Mouse (Mus musculus): ENCODE data around the gene Dynlrb1. TPM values are rescaled to one million over a fixed set of nuclear protein-coding genes. Genes with fewer than 3 reads are reported as not detected.

Gene Dynlrb1
- total RNA-seq, 2 experiments from 2014 or later, result 259 to 263 TPM

- no peak for DNase-seq
Observed at GRCm38 (mm10) chr2:155280116-155280515, 43.8 kb downstream of the Dynlrb1 start.

GRCm38 (mm10) chr2:155283793-155284192 lies 47.5 kb downstream of the Dynlrb1 start:
- DNase-seq, result peak; percentile 62

GRCm38 (mm10) chr2:155284647-155285046 lies 48.3 kb downstream of the Dynlrb1 start:
- no peak for DNase-seq

GRCm38 (mm10) chr2:155285744-155286143 lies 49.4 kb downstream of the Dynlrb1 start:
- no peak for DNase-seq

GRCm38 (mm10) chr2:155287456-155288250 lies 51.3 kb downstream of the Dynlrb1 start:
- DNase-seq, result no peak

- no peak for DNase-seq
Observed at GRCm38 (mm10) chr2:155290066-155290465, 53.7 kb downstream of the Dynlrb1 start.

GRCm38 (mm10) chr2:155293382-155293781 lies 57.0 kb downstream of the Dynlrb1 start:
- peak; percentile 80 for DNase-seq

- DNase-seq, result peak; percentile 57
Observed at GRCm38 (mm10) chr2:155293946-155294345, 57.6 kb downstream of the Dynlrb1 start.

- DNase-seq, result no peak
Observed at GRCm38 (mm10) chr2:155295453-155295852, 59.1 kb downstream of the Dynlrb1 start.

GRCm38 (mm10) chr2:155299563-155299962 lies 63.2 kb downstream of the Dynlrb1 start:
- DNase-seq, result peak; percentile 49

Other genes starting within 250 kb of the Dynlrb1 start
- 10 to 100 TPM; 25.9 to 37.2 TPM for gene Gm14226, start 218.3 kb upstream of the Dynlrb1 start, total RNA-seq (2021)
- gene Ahcy, start 162.0 kb upstream of the Dynlrb1 start, total RNA-seq (2021), result 10 to 100 TPM; 57.4 to 91.2 TPM
- 10 to 100 TPM; 45.2 to 48.1 TPM for gene Itch, start 103.0 kb upstream of the Dynlrb1 start, total RNA-seq (2021)
- 100 to 1,000 TPM; 421 to 505 TPM for gene Map1lc3a, start 39.8 kb downstream of the Dynlrb1 start, total RNA-seq (2021)
- gene Pigu, start 120.9 kb downstream of the Dynlrb1 start, total RNA-seq (2021), result 10 to 100 TPM; 28.5 to 33.5 TPM
- gene Trp53inp2, start 144.5 kb downstream of the Dynlrb1 start, total RNA-seq (2021), result 100 to 1,000 TPM; 234 to 237 TPM
- 10 to 100 TPM; 33.1 to 44.6 TPM for gene Ncoa6, start 237.4 kb downstream of the Dynlrb1 start, total RNA-seq (2021)

All from adrenal gland, postnatal 10 days (tissue).